In genomic region chr5:148953098-148953497, GRCm38 (mm10) we compare ENCODE assay signal across 13 mouse cellular contexts. TPM values are rescaled to one million over a fixed set of nuclear protein-coding genes. Genes with fewer than 3 reads are reported as not detected.
DNase-seq lines count a peak whose midpoint lies in the region; ATAC-seq and TF ChIP-seq lines count a peak whose summit lies in the region.
"Had no signal": no experiment of that assay in that cellular context is flagged by ENCODE, and none has a peak within 500 bp of the region (broad histone marks: within the 10 kb centered on the region; RNA-seq: fewer than 3 reads in every experiment).

No protein-coding gene starts in this region.

- no peaks in the 10 kb centered on the region for H3K36me3 ChIP-seq in forebrain, postnatal 0 days (ENCODE audit: insufficient read depth)
- no peaks in the 10 kb centered on the region for H3K36me3 ChIP-seq in hindbrain, embryonic 12.5 days
- H3K36me3 ChIP-seq: hindbrain, embryonic 15.5 days had no signal

- no peaks in the 10 kb centered on the region for H3K4me1 ChIP-seq in forebrain, postnatal 0 days (ENCODE audit: insufficient read depth)
- H3K4me1 ChIP-seq in hindbrain, embryonic 12.5 days = peaks cover 6% of the 10 kb centered on the region; the same call in 1 of the 2 replicates
- H3K4me1 ChIP-seq: hindbrain, embryonic 15.5 days had no signal

- TF ChIP-seq CTCF in forebrain, postnatal 0 days (IDR thresholded peaks at IDR 0.05; ENCODE audit: low read depth) = no peak

- no peak for ATAC-seq in forebrain, postnatal 0 days
- ATAC-seq in hindbrain, embryonic 12.5 days (ENCODE audit: low FRiP score) = no peak
- ATAC-seq: forebrain, embryonic 16.5 days had no signal

- H3K27ac ChIP-seq in forebrain, postnatal 0 days (ENCODE audit: low read depth, low read length) = no peak overlapping the region
- no peak overlapping the region for H3K27ac ChIP-seq in hindbrain, embryonic 12.5 days
- H3K27ac ChIP-seq: hindbrain, embryonic 15.5 days; stomach, postnatal 0 days had no signal

- WGBS in forebrain, postnatal 0 days = 68% methylated on average over 5 of the region's 5 CpGs
- WGBS in hindbrain, embryonic 12.5 days = 86% methylated on average over 5 of the region's 5 CpGs

- peak; percentile 63 to 65 for DNase-seq in cerebellum, postnatal 10 days
- no peak for DNase-seq in cerebellum, adult 11-12 months
- peak; percentile 29 for DNase-seq in urinary bladder, postnatal 14 days (ENCODE audit: low spot score)
- DNase-seq in urinary bladder, postnatal 10 days (ENCODE audit: low spot score) = no peak
- peak; percentile 83 for DNase-seq in heart, postnatal 4 days
- no peak for DNase-seq in natural killer cell, adult 2 months (ENCODE audit: low spot score in 2 of 2)
- no peak for DNase-seq in forebrain, postnatal 0 days
- DNase-seq: embryo, embryonic 11 days had no signal

- no peaks in the 10 kb centered on the region for H3K27me3 ChIP-seq in forebrain, postnatal 0 days (ENCODE audit: insufficient read depth, low read length)
- H3K27me3 ChIP-seq in hindbrain, embryonic 12.5 days = no peaks in the 10 kb centered on the region
- H3K27me3 ChIP-seq: hindbrain, embryonic 15.5 days had no signal

- no peak overlapping the region for H3K4me2 ChIP-seq in forebrain, postnatal 0 days (ENCODE audit: low read depth)
- H3K4me2 ChIP-seq in hindbrain, embryonic 12.5 days (replicated peaks) = no peak overlapping the region
- H3K4me2 ChIP-seq: hindbrain, embryonic 15.5 days had no signal

- no peaks in the 10 kb centered on the region for H3K9me3 ChIP-seq in forebrain, postnatal 0 days (ENCODE audit: low read length)
- H3K9me3 ChIP-seq in hindbrain, embryonic 12.5 days (replicated peaks) = no peaks in the 10 kb centered on the region
- H3K9me3 ChIP-seq: hindbrain, embryonic 15.5 days had no signal

- no peak overlapping the region for H3K4me3 ChIP-seq in forebrain, postnatal 0 days (ENCODE audit: low read depth, low read length)
- H3K4me3 ChIP-seq in hindbrain, embryonic 12.5 days = no peak overlapping the region
- H3K4me3 ChIP-seq: hindbrain, embryonic 15.5 days had no signal

- no peak overlapping the region for H3K9ac ChIP-seq in forebrain, postnatal 0 days
- H3K9ac ChIP-seq in hindbrain, embryonic 12.5 days = no peak overlapping the region
- H3K9ac ChIP-seq: hindbrain, embryonic 15.5 days had no signal

RNA-seq across cellular contexts. Expression of gene Katnal1, which starts 24.0 kb away (rescaled TPM):
- total RNA-seq in heart, postnatal 4 days (2021) = 10 to 100 TPM in 1 of 2 experiments, 1 to 10 TPM in 1; 9.6 to 11.0 TPM
- 45.0 and 47.9 TPM in 2 replicates for total RNA-seq in forebrain, postnatal 0 days (2014; rRNA removed)
- polyA plus RNA-seq in forebrain, postnatal 0 days (2015; fragmentation: Nextera tagmentation; extraction: Ambion mirVana) = 18.0 and 24.0 TPM in 2 replicates
- 30.8 and 34.4 TPM in 2 replicates for polyA plus RNA-seq in hindbrain, embryonic 12.5 days (2016; fragmentation: Nextera tagmentation; extraction: Ambion mirVana)

RNA-seq across cellular contexts. Expression of gene Gm42791, which starts 41.8 kb away (rescaled TPM):
- 1 to 10 TPM; 2.6 to 2.9 TPM for total RNA-seq in heart, postnatal 4 days (2021)
- not detected in 2 replicates for total RNA-seq in forebrain, postnatal 0 days (2014; rRNA removed)
- polyA plus RNA-seq in forebrain, postnatal 0 days (2015; fragmentation: Nextera tagmentation; extraction: Ambion mirVana) = 2.0 and 5.7 TPM in 2 replicates
- 0.49 and 3.3 TPM in 2 replicates for polyA plus RNA-seq in hindbrain, embryonic 12.5 days (2016; fragmentation: Nextera tagmentation; extraction: Ambion mirVana)
- polyA plus RNA-seq: C2C12 had no signal

Comparison
In these comparisons a context has a peak if more than half of its experiments do, and no peak if none do; other contexts are left out.
1. DNase-seq: peak in cerebellum, postnatal 10 days (2 of 2), urinary bladder, postnatal 14 days (single experiment) and heart, postnatal 4 days (single experiment); none in cerebellum, adult 11-12 months (single experiment), urinary bladder, postnatal 10 days (single experiment), natural killer cell, adult 2 months (0 of 2) and forebrain, postnatal 0 days (single experiment).